Mouse (Mus musculus): ENCODE measurements at regions not wholly inside any gene's neighbourhood (a gene's known extent, or its start where the extent isn't known, plus 50 kb on each side); places are given as distances from the start of the nearest gene placed in this dataset.

DNA sequence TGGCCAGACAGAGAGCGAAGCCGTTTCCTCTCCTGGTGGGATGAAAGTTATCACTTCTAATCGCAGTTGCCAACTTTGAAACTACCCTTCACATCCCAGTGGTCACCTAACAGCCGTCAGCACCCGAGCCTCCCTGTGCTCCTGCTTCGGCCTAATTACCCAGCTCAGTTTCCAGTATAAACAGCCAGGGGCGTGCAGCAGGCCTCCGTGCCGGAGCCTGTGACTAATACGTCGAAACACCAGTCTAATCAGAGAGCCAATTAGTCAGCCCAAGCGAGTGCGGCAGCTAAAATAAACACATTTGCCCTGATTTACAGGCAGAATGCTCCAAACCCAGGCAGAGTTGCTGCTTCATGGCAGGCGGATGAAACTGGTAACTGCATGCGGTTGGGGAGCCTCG lies 312.1 kb upstream of the Zdhhc25 start:
- TF ChIP-seq EP300 (IDR thresholded peaks at IDR 0.05): no peak
- TF ChIP-seq CTCF (IDR thresholded peaks at IDR 0.05): no peak
- Histone ChIP-seq H3K9me3 (ENCODE audit: low read length) (no peaks in the 10 kb centered on the region), H3K27ac (ENCODE audit: low read length) (no peak overlapping the region), H3K4me3 (ENCODE audit: low read depth, low read length) (no peak overlapping the region), H3K4me1 (ENCODE audit: insufficient read depth, low read depth, low read length) (no peaks in the 10 kb centered on the region), H3K4me2 (replicated peaks; ENCODE audit: low read depth, low read length) (no peak overlapping the region), H3K27me3 (replicated peaks; ENCODE audit: insufficient read depth, low read length) (no peaks in the 10 kb centered on the region), H3K36me3 (ENCODE audit: insufficient read depth, low read length) (no peaks in the 10 kb centered on the region), H3K9ac (replicated peaks; ENCODE audit: low read depth) (no peak overlapping the region)
- 41% methylated on average over 16 of the region's 16 CpGs for WGBS
- DNase-seq (ENCODE audit: low spot score) (no peak), ATAC-seq (no peak)

GRCm38 (mm10) chr15:88288696-88289095 lies 311.4 kb upstream of the Zdhhc25 start:
- ATAC-seq (no peak), DNase-seq (ENCODE audit: low spot score) (no peak)

GRCm38 (mm10) chr15:88290740-88291363 lies 309.2 kb upstream of the Zdhhc25 start:
- no peaks in the 10 kb centered on the region for H3K4me1 ChIP-seq (ENCODE audit: insufficient read depth, low read depth, low read length)
- no peak for TF ChIP-seq CTCF (IDR thresholded peaks at IDR 0.05)
- TF ChIP-seq EP300 (IDR thresholded peaks at IDR 0.05): no peak
- WGBS: 26% methylated on average over 19 of the region's 20 CpGs
- H3K9me3 ChIP-seq (ENCODE audit: low read length): no peaks in the 10 kb centered on the region
- no peaks in the 10 kb centered on the region for H3K27me3 ChIP-seq (replicated peaks; ENCODE audit: insufficient read depth, low read length)
- H3K27ac ChIP-seq (ENCODE audit: low read length): no peak overlapping the region
- ATAC-seq: no peak
- H3K9ac ChIP-seq (replicated peaks; ENCODE audit: low read depth): no peak overlapping the region
- DNase-seq (ENCODE audit: low spot score): no peak
- H3K36me3 ChIP-seq (ENCODE audit: insufficient read depth, low read length): no peaks in the 10 kb centered on the region
- no peak overlapping the region for H3K4me3 ChIP-seq (ENCODE audit: low read depth, low read length)
- no peak overlapping the region for H3K4me2 ChIP-seq (replicated peaks; ENCODE audit: low read depth, low read length)

More at GRCm38 (mm10) chr15:88288696-88289095, 311.4 kb upstream of the Zdhhc25 start:
- TF ChIP-seq EP300 (IDR thresholded peaks at IDR 0.05) (no peak), CTCF (IDR thresholded peaks at IDR 0.05) (no peak)
- WGBS: 33% methylated on average over 3 of the region's 3 CpGs
- no peak overlapping the region for H3K4me2 ChIP-seq (replicated peaks; ENCODE audit: low read depth, low read length)
- H3K4me1 ChIP-seq (ENCODE audit: insufficient read depth, low read depth, low read length): no peaks in the 10 kb centered on the region
- H3K4me3 ChIP-seq (ENCODE audit: low read depth, low read length): no peak overlapping the region
- H3K27me3 ChIP-seq (replicated peaks; ENCODE audit: insufficient read depth, low read length): no peaks in the 10 kb centered on the region
- H3K36me3 ChIP-seq (ENCODE audit: insufficient read depth, low read length): no peaks in the 10 kb centered on the region
- no peak overlapping the region for H3K9ac ChIP-seq (replicated peaks; ENCODE audit: low read depth)
- no peak overlapping the region for H3K27ac ChIP-seq (ENCODE audit: low read length)
- H3K9me3 ChIP-seq (ENCODE audit: low read length): no peaks in the 10 kb centered on the region

- DNase-seq (ENCODE audit: low spot score) (no peak), ATAC-seq (no peak)
- H3K4me1 ChIP-seq (ENCODE audit: insufficient read depth, low read depth, low read length): no peaks in the 10 kb centered on the region
- H3K9me3 ChIP-seq (ENCODE audit: low read length): no peaks in the 10 kb centered on the region
- no peak overlapping the region for H3K27ac ChIP-seq (ENCODE audit: low read length)
- TF ChIP-seq EP300 (IDR thresholded peaks at IDR 0.05) (no peak), CTCF (IDR thresholded peaks at IDR 0.05) (no peak)
- H3K4me3 ChIP-seq (ENCODE audit: low read depth, low read length): no peak overlapping the region
- no peak overlapping the region for H3K4me2 ChIP-seq (replicated peaks; ENCODE audit: low read depth, low read length)
- WGBS: 42% methylated on average over 6 of the region's 6 CpGs
- no peak overlapping the region for H3K9ac ChIP-seq (replicated peaks; ENCODE audit: low read depth)
- H3K36me3 ChIP-seq (ENCODE audit: insufficient read depth, low read length): no peaks in the 10 kb centered on the region
- no peaks in the 10 kb centered on the region for H3K27me3 ChIP-seq (replicated peaks; ENCODE audit: insufficient read depth, low read length)
Measured at GRCm38 (mm10) chr15:88299061-88299460, 301.0 kb upstream of the Zdhhc25 start.

DNA sequence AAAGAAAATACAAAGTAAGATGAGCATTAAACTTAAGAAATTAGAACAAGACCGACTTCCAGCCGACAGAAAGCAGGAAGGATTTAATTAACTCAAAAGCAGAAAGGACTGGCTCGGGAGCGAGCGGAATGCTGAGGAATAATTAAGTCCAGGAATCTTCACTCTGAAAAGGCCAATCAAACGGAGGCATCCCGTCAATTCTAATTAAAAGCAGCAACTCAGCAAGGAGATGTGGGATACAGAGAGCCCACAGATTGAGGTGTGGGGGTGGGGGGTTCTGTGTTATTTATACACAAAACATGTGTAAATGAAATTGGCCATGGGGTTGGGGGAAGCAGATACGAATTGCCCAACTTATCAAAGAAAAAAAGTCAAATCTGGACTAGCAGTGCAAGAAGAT lies 288.9 kb upstream of the Zdhhc25 start:
- no peaks in the 10 kb centered on the region for H3K9me3 ChIP-seq (ENCODE audit: low read length)

DNA sequence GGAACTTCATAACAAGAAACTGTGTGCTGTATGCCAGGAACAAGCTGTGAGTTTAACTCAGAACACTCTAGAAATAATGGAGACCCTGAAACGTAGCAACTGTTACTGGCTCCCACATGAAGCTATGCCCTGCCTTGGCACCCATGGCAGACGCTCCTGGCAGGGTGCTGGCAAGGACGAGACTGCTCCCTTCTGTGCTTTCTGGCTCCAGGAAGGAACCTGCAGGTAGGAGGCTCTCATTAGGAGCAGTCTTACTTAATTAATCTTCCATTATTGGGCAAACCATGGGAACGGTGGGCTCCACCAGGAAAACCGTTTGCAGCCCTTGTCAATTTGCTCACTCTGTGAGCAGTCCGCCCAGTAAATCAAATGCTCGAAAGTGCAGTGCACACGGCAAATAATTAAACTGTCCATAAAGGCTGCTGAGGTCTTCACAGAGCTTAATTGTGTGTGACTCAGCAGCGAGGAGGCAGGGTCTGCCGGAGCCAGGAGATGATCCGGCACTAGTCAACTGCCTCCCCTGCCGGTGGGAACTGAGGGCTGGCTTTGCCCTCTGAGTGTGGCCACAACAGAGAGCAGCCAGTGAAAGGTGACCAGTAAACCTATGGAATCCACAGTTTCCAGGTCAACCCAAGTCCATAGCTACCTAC lies 285.2 kb upstream of the Zdhhc25 start:
- no peak overlapping the region for H3K9ac ChIP-seq (replicated peaks; ENCODE audit: low read depth)
- 61% methylated on average over 12 of the region's 12 CpGs for WGBS
- TF ChIP-seq EP300 (IDR thresholded peaks at IDR 0.05) (no peak), CTCF (IDR thresholded peaks at IDR 0.05) (no peak)
- DNase-seq (ENCODE audit: low spot score) (no peak), ATAC-seq (no peak)
- H3K4me3 ChIP-seq (ENCODE audit: low read depth, low read length): no peak overlapping the region
- H3K36me3 ChIP-seq (ENCODE audit: insufficient read depth, low read length): no peaks in the 10 kb centered on the region
- H3K4me1 ChIP-seq (ENCODE audit: insufficient read depth, low read depth, low read length): no peaks in the 10 kb centered on the region
- no peaks in the 10 kb centered on the region for H3K9me3 ChIP-seq (ENCODE audit: low read length)
- H3K4me2 ChIP-seq (replicated peaks; ENCODE audit: low read depth, low read length): no peak overlapping the region
- H3K27me3 ChIP-seq (replicated peaks; ENCODE audit: insufficient read depth, low read length): no peaks in the 10 kb centered on the region
- H3K27ac ChIP-seq (ENCODE audit: low read length): no peak overlapping the region

More for the DNA sequence above, 288.9 kb upstream of the Zdhhc25 start:
- DNase-seq (ENCODE audit: low spot score) (no peak), ATAC-seq (no peak)
- no peak overlapping the region for H3K4me3 ChIP-seq (ENCODE audit: low read depth, low read length)
- no peak overlapping the region for H3K4me2 ChIP-seq (replicated peaks; ENCODE audit: low read depth, low read length)
- no peaks in the 10 kb centered on the region for H3K4me1 ChIP-seq (ENCODE audit: insufficient read depth, low read depth, low read length)
- WGBS: 81% methylated on average over 8 of the region's 8 CpGs
- H3K36me3 ChIP-seq (ENCODE audit: insufficient read depth, low read length): no peaks in the 10 kb centered on the region
- TF ChIP-seq EP300 (IDR thresholded peaks at IDR 0.05) (no peak), CTCF (IDR thresholded peaks at IDR 0.05) (no peak)
- no peak overlapping the region for H3K27ac ChIP-seq (ENCODE audit: low read length)
- no peaks in the 10 kb centered on the region for H3K27me3 ChIP-seq (replicated peaks; ENCODE audit: insufficient read depth, low read length)
- H3K9ac ChIP-seq (replicated peaks; ENCODE audit: low read depth): no peak overlapping the region

Data from lung, postnatal 0 days (tissue).